7 mouse cellular contexts compared by ENCODE assay signal in the genomic region with DNA sequence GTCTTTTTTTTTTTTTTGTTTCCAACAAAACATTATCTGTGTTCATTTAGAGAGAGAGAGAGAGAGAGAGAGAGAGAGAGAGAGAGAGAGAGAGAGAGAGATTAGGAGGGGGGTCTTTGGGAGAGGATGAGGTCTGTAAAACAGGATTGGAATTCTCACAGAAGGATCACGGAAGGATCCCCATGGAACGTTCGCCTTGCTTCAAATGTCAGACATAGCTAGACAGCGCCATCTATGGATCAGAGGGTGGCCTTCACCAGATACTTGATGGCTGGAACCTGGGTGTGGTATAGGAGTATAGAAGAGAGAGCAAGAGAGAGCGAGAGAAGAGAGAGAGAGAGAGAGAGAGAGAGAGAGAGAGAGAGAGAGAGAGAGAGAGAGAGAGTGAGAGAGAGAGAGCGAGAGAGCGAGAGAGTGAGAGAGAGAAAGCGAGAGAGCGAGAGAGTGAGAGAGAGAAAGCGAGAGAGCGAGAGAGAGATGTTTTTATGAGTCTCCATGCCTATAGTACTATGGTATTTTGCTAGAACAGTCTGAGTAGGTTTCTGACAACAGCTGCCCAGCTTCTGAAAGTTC. TPM values are rescaled to one million over a fixed set of nuclear protein-coding genes. Genes with fewer than 3 reads are reported as not detected.
A peak's percentile ranks its signal among the peaks of the same experiment; 100 is the strongest.
DNase-seq lines count a peak whose midpoint lies in the region; TF ChIP-seq lines count a peak whose summit lies in the region.

No protein-coding gene starts in this region.

- H3K4me3 ChIP-seq in ES-E14 (ENCODE audit: insufficient read depth in 1 of 2, low read depth in 1 of 2, low read length in 2 of 2, poor library complexity in 1 of 2, severe bottlenecking in 1 of 2), result no peak overlapping the region

- DNase-seq in ES-E14 (ENCODE audit: low read depth, low spot score), result no peak
- DNase-seq in adrenal gland, adult 2 months, result peak; percentile 51
- DNase-seq in embryo, embryonic 9.5 days (ENCODE audit: extremely low spot score), result peak; percentile 80
- peak; percentile 78 for DNase-seq in heart, postnatal 4 days
- DNase-seq in layer of hippocampus, adult 9-11 months, result peak; percentile 45
- peak; percentile 78 for DNase-seq in lung, postnatal 14 days
- DNase-seq in right cerebral cortex, adult 18-20 months, result peak; percentile 70

- in situ Hi-C loops in ES-E14 (cut with MboI; ENCODE audit: low sequenced_read_pairs in 2 of 2, unreplicated experiment in 2 of 2), result no loop called here

- no peak overlapping the region for H3K9ac ChIP-seq in ES-E14 (ENCODE audit: insufficient read depth, low read depth, low read length, poor library complexity, severe bottlenecking)

- no peak overlapping the region for H3K27ac ChIP-seq in ES-E14 (ENCODE audit: insufficient read depth, low read depth, low read length, poor library complexity, severe bottlenecking)

- no peaks in the 10 kb centered on the region for H3K4me1 ChIP-seq in ES-E14 (ENCODE audit: control insufficient read depth in 2 of 2, insufficient read depth in 2 of 2, low read length in 2 of 2, poor library complexity in 1 of 2)

- H3K36me3 ChIP-seq in ES-E14 (ENCODE audit: control insufficient read depth, insufficient read depth, low read length, poor library complexity, severe bottlenecking), result no peaks in the 10 kb centered on the region

- no peaks in the 10 kb centered on the region for H3K9me3 ChIP-seq in ES-E14 (ENCODE audit: control insufficient read depth, insufficient read depth, low read depth, low read length)

TF ChIP-seq in ES-E14, 5 proteins besides CTCF, POLR2A, EP300 and RAD21:
- TF ChIP-seq CHD2 (IDR thresholded peaks at IDR 0.05; ENCODE audit: low read depth, low read length) (no peak), ZNF384 (IDR thresholded peaks at IDR 0.05; ENCODE audit: low read depth, low read length) (no peak), ZC3H11A (IDR thresholded peaks at IDR 0.05; ENCODE audit: borderline replicate concordance, low read depth, low read length) (peak; percentile 30; the same call in 1 of the 2 replicates), HCFC1 (IDR thresholded peaks at IDR 0.05; ENCODE audit: borderline replicate concordance, insufficient read depth, low read length) (no peak)

RNA-seq across cellular contexts. Expression of gene Apoa4, which starts 6.3 kb away (rescaled TPM):
- total RNA-seq in ES-E14 (2012; rRNA removed), result not detected in 2 replicates
- under 1 TPM in 1 of 2 experiments, not detected in 1; 0.26 TPM for total RNA-seq in adrenal gland, adult 2 months (2021)
- polyA plus RNA-seq in adrenal gland, adult 2 months (2012; rRNA removed), result 0.11 and 0.35 TPM in 2 replicates
- total RNA-seq in heart, postnatal 4 days (2021), result not detected

RNA-seq across cellular contexts. Expression of gene Apoc3, which starts 11.4 kb away (rescaled TPM):
- total RNA-seq in ES-E14 (2012; rRNA removed), result not detected in 2 replicates
- 10 to 100 TPM in 1 of 2 experiments, 1 to 10 TPM in 1; 4.6 to 20.4 TPM for total RNA-seq in adrenal gland, adult 2 months (2021)
- polyA plus RNA-seq in adrenal gland, adult 2 months (2012; rRNA removed), result 4.8 and 6.1 TPM in 2 replicates
- not detected for total RNA-seq in heart, postnatal 4 days (2021)

RNA-seq across cellular contexts. Expression of gene Apoa1, which starts 18.5 kb away (rescaled TPM):
- total RNA-seq in ES-E14 (2012; rRNA removed), result 0.45 and 0.63 TPM in 2 replicates
- total RNA-seq in adrenal gland, adult 2 months (2021), result 10 to 100 TPM in 1 of 2 experiments, 1 to 10 TPM in 1; 1.7 to 37.3 TPM
- 0.75 and 5.6 TPM in 2 replicates for polyA plus RNA-seq in adrenal gland, adult 2 months (2012; rRNA removed)
- total RNA-seq in heart, postnatal 4 days (2021), result under 1 TPM; 0.45 to 0.61 TPM

RNA-seq across cellular contexts. Expression of gene Apoa5, which starts 21.6 kb away (rescaled TPM):
- 0.09 and 0.42 TPM in 2 replicates for total RNA-seq in ES-E14 (2012; rRNA removed)
- total RNA-seq in adrenal gland, adult 2 months (2021), result 1 to 10 TPM in 1 of 2 experiments, under 1 TPM in 1; 0.17 to 3.6 TPM
- polyA plus RNA-seq in adrenal gland, adult 2 months (2012; rRNA removed), result 0.32 and 3.0 TPM in 2 replicates
- not detected for total RNA-seq in heart, postnatal 4 days (2021)

RNA-seq across cellular contexts. Expression of gene Zpr1, which starts 26.0 kb away (rescaled TPM):
- 56.0 and 58.9 TPM in 2 replicates for total RNA-seq in ES-E14 (2012; rRNA removed)
- total RNA-seq in adrenal gland, adult 2 months (2021), result 10 to 100 TPM; 38.1 to 84.6 TPM
- polyA plus RNA-seq in adrenal gland, adult 2 months (2012; rRNA removed), result 26.2 and 27.3 TPM in 2 replicates
- 10 to 100 TPM; 19.3 to 23.5 TPM for total RNA-seq in heart, postnatal 4 days (2021)
